Mouse (Mus musculus): Measurements from ENCODE around the gene Alg9.

DNA sequence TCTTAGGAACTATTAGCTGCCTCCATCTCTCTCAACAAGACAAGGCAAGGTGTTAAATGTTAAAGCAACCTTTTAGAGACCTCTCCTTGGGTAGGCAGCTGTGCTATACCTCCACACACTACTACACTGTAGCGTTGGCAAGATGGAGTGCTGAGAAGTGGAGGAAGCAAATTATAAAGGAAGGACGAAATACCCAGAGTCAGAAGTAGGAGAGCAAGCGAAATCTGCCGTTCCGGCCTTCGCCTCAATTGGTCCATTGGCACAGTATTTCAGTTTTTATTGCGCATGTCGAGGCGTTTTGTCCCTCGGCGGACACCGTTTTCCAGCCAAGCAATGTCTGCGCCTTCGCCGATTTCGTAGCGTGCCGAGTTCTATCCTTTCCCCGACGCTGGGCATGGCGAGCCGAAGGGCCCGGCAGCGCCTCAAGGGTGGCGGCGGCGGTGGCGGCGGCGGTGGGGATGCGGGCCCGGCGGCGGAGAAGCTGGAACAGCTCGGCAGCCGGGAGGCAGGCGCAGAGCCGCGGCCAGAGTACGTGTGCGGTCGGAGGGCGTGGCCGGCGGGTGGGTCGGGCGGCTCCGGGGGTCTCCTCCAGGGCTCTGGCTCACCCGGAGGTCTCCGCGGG is at the start of gene Alg9, which contains the start of gene 1110032A03Rik:
- TF ChIP-seq CTCF (IDR thresholded peaks at IDR 0.05; ENCODE audit: low read depth, low read length) = no peak
- no peak for TF ChIP-seq POLR2A (IDR thresholded peaks at IDR 0.05; ENCODE audit: extremely low read depth, insufficient read depth, low read length)

All from liver, adult 2 months (tissue).